Mouse (Mus musculus) central nervous system, embryonic 14 days (tissue): Measurements from ENCODE around the gene Gon7. TPM values are rescaled to one million over a fixed set of nuclear protein-coding genes. Genes with fewer than 3 reads are reported as not detected.

ENCODE experiments used
- polyA plus RNA-seq: library from polyadenylated mRNA; depleted of rRNA; stranded (reverse); fragments of >200 nt; gene quantifications from 2 replicates; pipeline ENCODE4 v1.2.3, GENCODE M21; 2012; rRNA removed

The Gon7 gene
- 29.3 and 31.9 TPM in 2 replicates for polyA plus RNA-seq

GRCm38 (mm10) chr12:102757689-102758402 lies at the start of gene Gon7, which contains the start of the genes Gm28051 and Ubr7:
TSS of gene Gon7 (minus strand) at chr12:102757803.
TSS of gene Gm28051 (minus strand) at chr12:102757765.
TSS of gene Ubr7 (plus strand) at chr12:102757967.

GRCm38 (mm10) chr12:102758403-102758756 lies 777 bp upstream of the Gon7 start, which contains the start of gene Gm20604:
TSS of gene Gm20604 (minus strand) at chr12:102758672.

DNA sequence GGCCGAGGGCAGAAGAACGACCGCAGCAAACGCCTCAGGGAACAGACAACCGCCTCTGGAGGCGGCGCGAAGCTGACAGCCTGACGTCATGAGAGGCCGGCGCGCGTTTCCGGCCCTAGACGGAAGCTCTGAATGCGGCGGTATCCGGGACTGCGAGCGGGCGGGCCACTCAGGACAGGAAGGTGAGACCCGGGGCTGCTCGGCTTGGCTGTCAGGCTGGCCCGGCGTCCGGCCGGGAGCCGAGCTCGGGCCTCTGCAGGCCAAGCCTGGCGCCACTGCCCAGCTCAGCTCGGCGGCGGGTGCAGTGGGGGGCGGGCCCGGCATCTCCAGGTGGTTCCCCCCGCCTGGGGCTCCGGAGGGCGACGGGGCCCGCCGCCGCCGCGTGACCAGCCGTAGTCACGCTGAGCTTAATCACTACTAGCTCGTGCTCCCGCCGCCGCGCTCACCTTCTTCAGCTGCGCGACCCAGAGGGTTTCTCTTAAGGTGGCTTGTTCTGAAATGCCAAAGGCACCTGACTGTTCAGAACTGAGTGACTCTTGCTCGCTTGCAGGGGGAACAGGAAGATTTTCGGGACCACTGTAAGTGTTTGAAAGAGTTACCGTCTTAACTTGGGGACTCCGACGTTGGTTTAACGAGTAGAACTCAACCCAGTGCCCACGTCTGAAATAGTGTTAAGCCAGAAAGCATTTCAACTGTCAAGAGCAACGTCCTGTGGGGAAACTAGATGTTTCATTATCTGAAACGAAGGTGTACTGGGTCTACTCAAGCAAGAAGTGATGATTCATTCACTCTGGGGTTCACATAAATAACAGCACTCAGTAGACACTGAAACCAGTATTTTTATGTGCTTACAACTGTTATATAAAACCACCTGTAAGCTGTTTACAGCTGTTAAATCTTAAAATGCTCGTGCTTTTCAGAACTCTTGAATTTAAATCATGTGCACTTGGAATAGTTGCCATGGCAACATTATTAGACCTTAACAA lies 13.7 kb downstream of the Gon7 start, which contains the start of the genes Moap1 and Tmem251:
Gene Moap1 (minus strand): TSS at position 73 of the 986 bp plus-strand sequence.
Gene Tmem251 (plus strand): TSS at position 174 of the 986 bp plus-strand sequence.

GRCm38 (mm10) chr12:102704457-102705198 lies 53.0 kb downstream of the Gon7 start, which contains the start of gene Itpk1:
TSS of gene Itpk1 (minus strand) at chr12:102704930.

Other genes starting within 250 kb of the Gon7 start
- 59.4 and 65.5 TPM in 2 replicates for gene Chga, start 202.8 kb downstream of the Gon7 start, polyA plus RNA-seq
- gene Itpk1, start 52.9 kb downstream of the Gon7 start, polyA plus RNA-seq, result 24.3 and 32.8 TPM in 2 replicates
- 9.8 and 10.2 TPM in 2 replicates for gene Moap1, start 14.1 kb downstream of the Gon7 start, polyA plus RNA-seq
- 4.3 and 4.8 TPM in 2 replicates for gene Tmem251, start 14.0 kb downstream of the Gon7 start, polyA plus RNA-seq
- not detected in 2 replicates for gene Gm28051, start within 50 bp of the Gon7 start, polyA plus RNA-seq
- 39.7 and 44.6 TPM in 2 replicates for gene Ubr7, start 164 bp upstream of the Gon7 start, polyA plus RNA-seq
- 33.0 and 33.7 TPM in 2 replicates for gene Gm20604, start 869 bp upstream of the Gon7 start, polyA plus RNA-seq
- 23.7 and 25.3 TPM in 2 replicates for gene Btbd7, start 120.7 kb upstream of the Gon7 start, polyA plus RNA-seq
- not detected in 2 replicates for gene Cox8c, start 141.5 kb upstream of the Gon7 start, polyA plus RNA-seq
- gene Unc79, start 191.1 kb upstream of the Gon7 start, polyA plus RNA-seq, result 28.0 and 31.8 TPM in 2 replicates